Mouse (Mus musculus) kidney, embryonic 14.5 days (tissue): ENCODE measurements around the gene Spock1. TPM values are rescaled to one million over a fixed set of nuclear protein-coding genes. Genes with fewer than 3 reads are reported as not detected.

Experiments used
- ATAC-seq: fragments of 200-750 bp; cut with Nextera tagmentation; 2 replicates; pipeline ENCODE4 v1.8.0; 2017; ENCODE audit warnings: moderate number of reproducible peaks, mild to moderate bottlenecking, moderate TSS enrichment, moderate library complexity; ENCODE audit not compliant: low FRiP score, low TSS enrichment
- H3K27ac ChIP-seq: fragments of 300-500 bp; sonication (generic); 2 replicates; pipeline ENCODE4 v1.5.1; 2014; ENCODE audit warnings: low read depth, mild to moderate bottlenecking, low read length, moderate library complexity, mixed read lengths
- H3K27me3 ChIP-seq: fragments of 300-500 bp; sonication (generic); 2 replicates; pipeline ENCODE4 v1.6.1; 2014; ENCODE audit warnings: mild to moderate bottlenecking, low read length; ENCODE audit not compliant: control insufficient read depth, insufficient read depth
- H3K36me3 ChIP-seq: fragments of 300-500 bp; sonication (generic); 2 replicates; pipeline ENCODE4 v1.6.1; 2014; ENCODE audit warnings: low read length, mixed read lengths; ENCODE audit not compliant: control insufficient read depth, insufficient read depth
- H3K4me1 ChIP-seq: fragments of 300-500 bp; sonication (generic); 2 replicates; pipeline ENCODE4 v1.6.1; 2014; ENCODE audit warnings: low read length, mixed read lengths; ENCODE audit not compliant: control insufficient read depth, insufficient read depth
- H3K4me2 ChIP-seq: fragments of 300-500 bp; sonication (generic); replicated peaks from 2 replicates; pipeline ENCODE4 v1.6.1; 2014; ENCODE audit warnings: low read depth, mild to moderate bottlenecking, low read length
- H3K4me3 ChIP-seq: fragments of 300-500 bp; sonication (generic); 2 replicates; pipeline ENCODE4 v1.5.1; 2014; ENCODE audit warnings: mild to moderate bottlenecking, low read length
- H3K9ac ChIP-seq: fragments of 300-500 bp; sonication (generic); 2 replicates; pipeline ENCODE4 v1.6.1; 2014; ENCODE audit warnings: low read depth, mild to moderate bottlenecking, low read length, moderate library complexity
- H3K9me3 ChIP-seq: fragments of 300-500 bp; sonication (generic); 2 replicates; pipeline ENCODE4 v1.6.1; 2016; ENCODE audit warnings: low read length; ENCODE audit not compliant: control insufficient read depth
- WGBS: fragments of 180-500 bp; shearing (Covaris S2); extraction: QIAGEN DNeasy Blood & Tissue Kit; methylation state at CpG from one replicate; pipeline ENCODE4 v1.1.7; 2014; 5-methylcytosine and 5-hydroxymethylcytosine counted together
- polyA plus RNA-seq: library from polyadenylated mRNA; unstranded; fragments of >200 nt; fragmentation: Nextera tagmentation; extraction: Ambion mirVana; gene quantifications from 2 replicates; pipeline ENCODE4 v1.2.1, GENCODE M21; 2014

The Spock1 gene
- polyA plus RNA-seq, 1 experiment from 2014 or later, result 0.50 TPM

DNA sequence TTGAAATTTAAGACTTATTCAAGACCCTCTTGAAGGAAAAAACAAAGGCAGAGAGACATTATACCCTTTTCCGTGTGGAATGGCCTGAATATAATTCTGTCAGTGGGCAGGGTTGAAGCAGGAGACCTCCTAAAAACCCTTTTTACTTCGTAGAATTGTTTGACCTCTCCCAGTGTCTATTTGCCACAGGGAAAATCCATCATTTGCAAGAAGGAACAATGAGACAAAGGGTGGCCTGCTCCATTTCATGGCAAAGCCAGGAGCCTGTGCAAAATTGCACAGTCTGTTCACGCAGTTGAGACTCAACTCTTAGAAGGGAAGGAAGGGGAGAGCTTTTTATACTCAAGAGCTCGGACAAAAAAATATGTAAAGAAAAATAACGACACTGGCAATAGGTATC lies 22.6 kb upstream of the Spock1 start:
- 51% methylated on average over 5 of the region's 5 CpGs for WGBS
- 0 out of 2 replicates have a peak, but pooled peaks cover 3% of the 10 kb centered on the region for H3K4me1 ChIP-seq
- H3K4me3 ChIP-seq, result no peak overlapping the region
- H3K4me2 ChIP-seq, result no peak overlapping the region
- H3K36me3 ChIP-seq, result no peaks in the 10 kb centered on the region
- no peaks in the 10 kb centered on the region for H3K9me3 ChIP-seq
- ATAC-seq, result no peak
- no peak overlapping the region for H3K9ac ChIP-seq
- H3K27ac ChIP-seq, result no peak overlapping the region
- H3K27me3 ChIP-seq, result no peaks in the 10 kb centered on the region

DNA sequence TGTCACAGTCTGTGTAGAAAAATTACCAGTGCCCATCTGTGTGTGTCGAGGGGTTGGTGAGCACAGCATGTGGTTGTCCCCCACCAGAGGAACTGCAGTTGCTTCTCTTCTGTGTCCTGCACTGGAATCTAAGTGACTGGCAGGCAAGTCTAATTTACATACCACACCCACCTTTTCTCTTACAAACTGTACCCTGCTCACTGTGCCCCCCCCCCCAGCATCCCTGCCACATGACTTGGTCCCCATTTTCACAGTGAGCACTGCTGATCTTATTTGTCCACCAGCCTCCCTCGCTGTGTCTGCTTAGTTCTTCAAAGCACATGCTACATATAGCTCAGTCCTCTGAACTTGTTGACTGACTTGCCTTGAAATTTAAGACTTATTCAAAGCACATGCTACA lies 22.2 kb upstream of the Spock1 start:
- no peak overlapping the region for H3K27ac ChIP-seq
- H3K36me3 ChIP-seq, result no peaks in the 10 kb centered on the region
- no peak overlapping the region for H3K4me3 ChIP-seq
- H3K4me1 ChIP-seq, result 0 out of 2 replicates have a peak, but pooled peaks cover 3% of the 10 kb centered on the region
- no peak for ATAC-seq
- no peak overlapping the region for H3K9ac ChIP-seq
- no peaks in the 10 kb centered on the region for H3K9me3 ChIP-seq
- WGBS, result 27% methylated on average over 2 of the region's 2 CpGs
- H3K4me2 ChIP-seq, result no peak overlapping the region
- no peaks in the 10 kb centered on the region for H3K27me3 ChIP-seq

- Histone ChIP-seq H3K4me1 (no peaks in the 10 kb centered on the region), H3K4me3 (no peak overlapping the region), H3K4me2 (no peak overlapping the region), H3K9me3 (no peaks in the 10 kb centered on the region), H3K27ac (no peak overlapping the region), H3K36me3 (no peaks in the 10 kb centered on the region), H3K9ac (no peak overlapping the region), H3K27me3 (no peaks in the 10 kb centered on the region)
- ATAC-seq, result no peak
- WGBS, result 92% methylated on average over 4 of the region's 4 CpGs
Observed at GRCm38 (mm10) chr13:57919947-57920346, 11.8 kb upstream of the Spock1 start.

GRCm38 (mm10) chr13:57911171-57911570 lies 3.0 kb upstream of the Spock1 start:
- Histone ChIP-seq H3K4me3 (no peak overlapping the region), H3K4me1 (no peaks in the 10 kb centered on the region), H3K36me3 (no peaks in the 10 kb centered on the region), H3K27me3 (peaks cover 17% of the 10 kb centered on the region), H3K27ac (no peak overlapping the region), H3K9me3 (no peaks in the 10 kb centered on the region), H3K4me2 (no peak overlapping the region), H3K9ac (no peak overlapping the region)
- 81% methylated on average over 9 of the region's 9 CpGs for WGBS
- no peak for ATAC-seq

GRCm38 (mm10) chr13:57907428-57908265 lies 485 bp downstream of the Spock1 start:
- peak overlapping the region; percentile 36 for H3K4me3 ChIP-seq
- H3K4me2 ChIP-seq, result peak overlapping the region; percentile 77
- H3K9me3 ChIP-seq, result no peaks in the 10 kb centered on the region
- H3K4me1 ChIP-seq, result no peaks in the 10 kb centered on the region
- H3K9ac ChIP-seq, result no peak overlapping the region
- peaks cover 17% of the 10 kb centered on the region for H3K27me3 ChIP-seq
- no peaks in the 10 kb centered on the region for H3K36me3 ChIP-seq
- no peak overlapping the region for H3K27ac ChIP-seq
- WGBS, result 3% methylated on average over 58 of the region's 60 CpGs
- 0 out of 2 replicates have a peak, but pooled peaks have one; percentile 32 for ATAC-seq

GRCm38 (mm10) chr13:57894597-57894996 lies 13.5 kb downstream of the Spock1 start:
- H3K9me3 ChIP-seq, result 0 out of 2 replicates have a peak, but pooled peaks cover 5% of the 10 kb centered on the region
- no peaks in the 10 kb centered on the region for H3K4me1 ChIP-seq
- H3K4me2 ChIP-seq, result no peak overlapping the region
- H3K9ac ChIP-seq, result no peak overlapping the region
- no peaks in the 10 kb centered on the region for H3K27me3 ChIP-seq
- H3K36me3 ChIP-seq, result no peaks in the 10 kb centered on the region
- WGBS, result 85% methylated on average over 8 of the region's 8 CpGs
- H3K4me3 ChIP-seq, result no peak overlapping the region
- no peak overlapping the region for H3K27ac ChIP-seq
- no peak for ATAC-seq

GRCm38 (mm10) chr13:57889708-57890107 lies 18.4 kb downstream of the Spock1 start:
- Histone ChIP-seq H3K4me1 (0 out of 2 replicates have a peak, but pooled peaks cover 7% of the 10 kb centered on the region), H3K9ac (0 out of 2 replicates have a peak overlapping the region, but pooled peaks have one; percentile 4), H3K4me2 (no peak overlapping the region), H3K4me3 (no peak overlapping the region), H3K36me3 (no peaks in the 10 kb centered on the region), H3K9me3 (no peaks in the 10 kb centered on the region), H3K27me3 (no peaks in the 10 kb centered on the region), H3K27ac (no peak overlapping the region)
- 61% methylated on average over 9 of the region's 9 CpGs for WGBS
- ATAC-seq, result no peak

- Histone ChIP-seq H3K9me3 (no peaks in the 10 kb centered on the region), H3K4me3 (no peak overlapping the region), H3K4me2 (0 out of 2 replicates have a peak overlapping the region, but pooled peaks have one; percentile 8), H3K36me3 (no peaks in the 10 kb centered on the region), H3K27me3 (no peaks in the 10 kb centered on the region), H3K27ac (no peak overlapping the region), H3K9ac (no peak overlapping the region), H3K4me1 (0 out of 2 replicates have a peak, but pooled peaks cover 7% of the 10 kb centered on the region)
- 4% methylated on average over 6 of the region's 6 CpGs for WGBS
- peak; percentile 52; the same call in 1 of the 2 replicates for ATAC-seq
Observed at GRCm38 (mm10) chr13:57889050-57889449, 19.1 kb downstream of the Spock1 start.

DNA sequence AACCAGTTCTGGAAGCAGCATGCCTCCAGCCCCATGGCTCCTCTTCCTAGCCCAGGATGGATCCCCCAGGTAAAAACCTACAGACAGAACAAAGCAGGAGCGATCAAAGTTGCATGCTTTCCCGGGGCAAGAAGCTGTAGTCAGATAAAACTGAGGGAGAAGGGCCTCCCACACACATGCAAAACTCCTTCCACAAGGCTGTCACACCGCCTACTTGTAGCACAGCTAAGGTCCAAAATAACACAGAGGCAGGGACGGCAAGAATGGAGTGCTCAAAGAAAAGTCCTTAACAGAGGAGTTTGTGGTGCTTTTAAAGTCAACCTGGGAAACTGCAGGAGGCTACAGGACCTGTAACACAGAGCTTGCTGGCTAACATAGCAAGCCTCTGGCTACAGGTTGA lies 28.3 kb downstream of the Spock1 start:
- Histone ChIP-seq H3K4me3 (no peak overlapping the region), H3K9me3 (no peaks in the 10 kb centered on the region), H3K36me3 (no peaks in the 10 kb centered on the region), H3K4me2 (no peak overlapping the region), H3K27me3 (no peaks in the 10 kb centered on the region), H3K27ac (no peak overlapping the region), H3K4me1 (0 out of 2 replicates have a peak, but pooled peaks cover 3% of the 10 kb centered on the region), H3K9ac (no peak overlapping the region)
- WGBS, result 33% methylated on average over 4 of the region's 4 CpGs
- no peak for ATAC-seq
